Mouse (Mus musculus) layer of hippocampus, adult 8-10 months (tissue): ENCODE data around the gene Xdh. TPM values are rescaled to one million over a fixed set of nuclear protein-coding genes. Genes with fewer than 3 reads are reported as not detected.
A peak's percentile ranks its signal among the peaks of the same experiment; 100 is the strongest.

Experiments
- DNase-seq, 2 experiments: peaks; one replicate each; pipeline ENCODE4 v3.0.0; 2022; ENCODE audit warnings: low spot score in 2 of 2
- total RNA-seq, 4 experiments: library from RNA; stranded (reverse); gene quantifications; 2 replicates each; pipeline ENCODE4 v1.2.4; 2022

Xdh gene
- total RNA-seq, 4 experiments from 2014 or later: 15.7 to 23.8 (median 18.1) TPM

- DNase-seq: no peak
Measured at GRCm38 (mm10) chr17:73942268-73942962, 7.6 kb downstream of the Xdh start.

DNA sequence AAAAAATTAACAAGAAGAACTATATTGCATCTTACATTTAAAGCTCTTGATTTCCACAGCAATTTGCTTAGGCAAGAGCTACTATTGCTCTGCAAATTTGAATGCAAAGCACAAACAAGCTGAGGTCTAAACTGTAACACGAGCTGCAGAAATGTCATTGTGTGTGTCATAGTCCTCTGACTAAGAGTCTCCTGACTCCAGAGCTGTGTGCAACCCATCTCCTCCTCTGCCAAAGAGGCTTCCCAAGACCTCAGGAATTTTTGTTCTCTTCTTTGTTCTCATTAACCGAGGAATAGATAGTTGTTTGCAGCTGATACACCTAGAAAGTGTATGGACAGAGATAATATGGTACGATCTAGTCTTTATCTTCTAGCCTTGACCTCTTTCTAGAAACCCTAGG lies 8.2 kb downstream of the Xdh start:
- DNase-seq: no peak

GRCm38 (mm10) chr17:73937073-73937472 lies 12.9 kb downstream of the Xdh start:
- DNase-seq: no peak

- DNase-seq: no peak
Measured at GRCm38 (mm10) chr17:73935163-73935562, 14.8 kb downstream of the Xdh start.

- peak; percentile 11 for DNase-seq
Measured at GRCm38 (mm10) chr17:73934281-73934680, 15.7 kb downstream of the Xdh start.

- no peak for DNase-seq
Measured at GRCm38 (mm10) chr17:73933616-73934015, 16.4 kb downstream of the Xdh start.

DNA sequence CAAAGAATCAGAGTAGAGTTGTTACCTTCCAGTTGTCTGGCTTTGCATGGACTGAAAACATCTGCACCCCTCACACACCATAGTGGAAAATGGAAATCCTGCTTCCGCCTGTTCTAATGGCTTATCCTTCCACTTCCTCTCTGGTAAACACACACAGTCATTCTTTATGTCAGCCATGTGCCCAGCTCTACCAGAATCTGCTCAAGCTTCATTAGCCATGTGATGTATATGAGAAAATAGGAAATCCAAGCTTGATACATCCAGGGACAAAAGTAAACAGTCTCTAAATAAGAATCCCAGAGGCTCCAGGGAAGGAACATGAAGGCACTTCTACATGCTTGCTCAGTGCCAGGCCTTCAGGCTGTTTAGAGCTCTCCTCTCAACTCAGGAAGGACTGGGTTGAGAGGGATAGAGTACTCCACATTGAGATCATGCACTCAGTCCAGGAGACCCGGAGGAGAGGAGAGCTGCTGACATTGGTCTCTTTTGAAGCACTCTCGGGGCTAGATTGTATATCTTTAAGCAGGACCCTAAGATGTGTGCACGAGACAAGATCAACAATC lies 17.4 kb downstream of the Xdh start:
- no peak for DNase-seq

DNA sequence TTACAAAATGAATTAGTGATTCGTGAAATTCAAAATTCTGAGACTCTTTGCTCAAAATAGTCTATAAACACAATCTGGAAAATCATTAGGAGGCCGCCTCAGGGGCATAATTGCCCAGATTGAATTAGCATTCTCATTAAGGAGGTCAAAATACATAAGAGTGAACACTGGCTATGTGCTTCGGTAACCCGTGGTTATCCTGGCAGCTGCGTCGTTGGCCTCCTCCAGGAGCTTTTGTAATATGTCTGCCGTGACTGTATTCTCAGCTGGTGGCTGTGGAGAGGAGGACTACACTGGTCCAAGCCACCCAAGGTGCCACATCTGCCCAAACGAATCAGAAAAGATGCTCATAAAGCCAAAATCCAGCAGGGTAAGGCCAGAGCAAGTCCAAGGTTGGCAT lies 30.5 kb downstream of the Xdh start:
- DNase-seq: no peak

GRCm38 (mm10) chr17:73918944-73919381 lies 31.0 kb downstream of the Xdh start:
- no peak for DNase-seq

DNA sequence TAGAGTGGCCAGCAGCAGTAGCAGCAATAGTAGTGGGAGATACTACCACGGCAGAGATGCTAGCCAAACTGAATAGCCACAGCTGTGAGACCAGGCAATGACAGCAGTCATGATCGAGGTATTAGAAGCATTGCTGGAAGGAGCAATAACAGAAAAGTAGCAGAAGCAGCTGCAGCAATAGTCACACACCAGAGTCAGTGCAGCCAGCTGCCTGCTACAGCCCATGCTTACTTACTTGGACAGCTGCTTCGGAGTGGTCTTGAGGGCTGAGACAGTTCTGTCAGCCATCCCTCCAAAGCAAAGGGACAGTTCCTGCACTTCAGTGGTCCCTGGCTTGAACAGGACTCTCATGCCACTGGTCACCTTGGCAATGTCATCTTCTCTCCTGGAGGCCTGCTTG lies 31.9 kb downstream of the Xdh start:
- no peak for DNase-seq

DNA sequence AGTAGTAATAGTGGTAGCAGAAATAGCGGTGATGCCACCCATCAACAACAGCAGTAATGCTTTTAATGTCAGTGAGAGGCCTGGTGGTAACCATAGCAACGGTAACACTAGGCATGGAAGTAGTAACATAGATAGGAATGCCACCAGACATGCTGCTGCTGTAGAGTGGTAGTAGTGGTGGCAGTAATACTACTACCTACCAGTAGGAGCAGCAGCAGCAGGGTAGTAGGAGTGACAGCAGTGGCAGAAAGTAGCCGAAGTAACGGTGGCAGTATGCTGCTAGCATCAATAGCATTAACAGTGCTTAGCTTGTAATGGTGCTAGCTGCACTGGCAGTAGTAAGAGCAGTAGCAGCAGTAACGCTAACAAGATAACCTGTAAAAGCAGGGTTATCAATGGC lies 32.3 kb downstream of the Xdh start:
- no peak for DNase-seq

DNA sequence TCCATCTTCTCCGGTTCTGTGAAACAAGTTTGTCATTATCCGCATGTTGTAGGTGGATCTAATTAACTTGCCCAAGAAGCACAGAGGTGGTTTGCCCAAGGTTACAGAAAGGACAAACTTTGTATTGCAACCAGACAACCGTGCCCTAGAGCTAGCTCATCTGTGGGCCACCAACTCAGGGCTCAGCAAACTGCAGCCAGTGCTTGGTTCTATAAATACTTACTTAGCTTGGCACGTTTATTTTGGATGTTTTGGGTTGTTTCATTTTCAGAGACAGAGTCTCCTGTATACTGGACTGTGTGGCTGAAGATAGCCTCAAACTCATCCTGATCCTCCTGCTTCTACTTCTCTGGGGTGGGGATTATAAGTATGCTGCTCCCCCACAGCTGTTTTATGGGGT lies 35.3 kb downstream of the Xdh start:
- DNase-seq: no peak

- no peak for DNase-seq
Measured at GRCm38 (mm10) chr17:73906076-73906475, 43.9 kb downstream of the Xdh start.

- DNase-seq: no peak
Measured at GRCm38 (mm10) chr17:73905043-73905750, 44.8 kb downstream of the Xdh start.

DNA sequence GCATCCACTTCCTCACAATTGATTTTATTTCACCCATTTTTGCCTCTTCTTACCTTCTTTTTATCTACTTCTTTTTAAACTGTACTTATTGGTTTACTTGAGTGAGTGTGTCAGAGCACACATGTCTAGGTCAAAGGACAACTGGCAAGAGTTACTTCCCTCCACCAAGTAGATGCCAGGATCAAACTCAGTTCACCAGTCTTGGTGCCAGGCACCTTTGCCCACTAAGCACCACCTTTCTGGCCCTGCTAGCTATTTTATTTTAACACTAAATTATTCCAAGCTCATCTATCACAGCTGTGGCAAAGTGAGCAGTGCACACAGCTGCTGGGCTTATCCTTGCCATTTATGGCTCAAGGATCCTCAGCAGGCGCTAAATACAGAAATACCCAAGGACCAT lies 46.9 kb downstream of the Xdh start:
- DNase-seq: no peak

GRCm38 (mm10) chr17:73902234-73902636 lies 47.8 kb downstream of the Xdh start:
- no peak for DNase-seq

DNA sequence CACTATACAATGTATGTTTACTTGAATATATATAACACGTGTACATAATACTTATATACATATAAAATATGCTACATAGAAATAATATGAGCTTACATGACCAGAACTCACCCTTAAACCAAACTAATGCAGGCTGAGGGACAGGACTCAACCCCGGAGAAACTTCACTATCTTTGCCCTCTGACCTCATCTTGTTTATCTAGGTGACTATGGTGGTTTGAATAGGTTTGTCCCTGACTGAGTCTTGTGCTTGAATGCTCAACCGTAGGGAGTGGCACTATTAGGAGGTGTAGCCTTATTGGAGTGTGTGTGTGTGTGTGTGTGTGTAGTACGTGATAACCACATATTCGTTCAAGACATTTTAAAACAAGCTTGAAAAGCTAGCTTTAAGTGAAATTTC lies 55.6 kb downstream of the Xdh start:
- DNase-seq: no peak

DNA sequence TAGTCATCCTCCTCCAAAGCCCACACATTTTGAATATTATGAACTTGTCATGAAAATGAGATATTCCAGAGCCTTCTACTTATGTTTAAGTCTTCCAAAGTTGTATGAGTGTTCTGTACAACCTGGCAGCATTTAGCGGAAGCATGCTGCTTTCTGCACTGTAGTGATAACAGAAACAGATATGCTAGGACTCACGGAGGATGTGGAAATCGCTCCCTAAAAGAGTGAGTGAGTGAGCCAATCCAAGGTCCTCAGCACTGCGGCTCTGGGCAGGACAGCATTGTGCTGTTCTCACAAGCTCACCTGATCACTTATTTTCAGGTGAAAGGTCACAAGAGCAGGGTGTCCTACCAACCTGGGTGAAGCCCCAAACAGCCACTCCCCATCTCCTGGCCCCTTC lies 56.2 kb downstream of the Xdh start:
- DNase-seq: no peak

DNA sequence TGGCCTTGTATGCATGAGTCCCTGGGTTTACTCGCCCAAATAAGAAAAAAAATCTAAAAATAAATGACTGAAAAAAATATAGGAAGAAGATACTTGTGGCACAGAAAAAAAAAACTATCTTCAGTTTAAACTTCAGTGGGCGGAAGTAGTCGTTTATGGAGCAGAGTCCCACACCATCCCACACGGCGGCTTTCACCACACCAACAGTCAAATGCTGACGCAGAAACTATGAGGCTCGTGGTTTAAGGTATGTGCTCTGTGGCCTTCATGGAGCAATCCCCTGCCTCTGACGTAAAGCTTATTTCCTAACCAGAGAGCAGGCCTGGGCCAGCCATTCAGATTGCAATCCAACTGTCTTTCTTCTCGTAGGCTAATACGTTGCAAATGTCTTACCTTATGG lies 56.8 kb downstream of the Xdh start:
- no peak for DNase-seq

GRCm38 (mm10) chr17:73891590-73891989 lies 58.4 kb downstream of the Xdh start:
- no peak for DNase-seq

- no peak for DNase-seq
Measured at GRCm38 (mm10) chr17:73886071-73886785, 63.8 kb downstream of the Xdh start.

- no peak for DNase-seq
Measured at GRCm38 (mm10) chr17:73883332-73883731, 66.7 kb downstream of the Xdh start.
